In the genomic region with DNA sequence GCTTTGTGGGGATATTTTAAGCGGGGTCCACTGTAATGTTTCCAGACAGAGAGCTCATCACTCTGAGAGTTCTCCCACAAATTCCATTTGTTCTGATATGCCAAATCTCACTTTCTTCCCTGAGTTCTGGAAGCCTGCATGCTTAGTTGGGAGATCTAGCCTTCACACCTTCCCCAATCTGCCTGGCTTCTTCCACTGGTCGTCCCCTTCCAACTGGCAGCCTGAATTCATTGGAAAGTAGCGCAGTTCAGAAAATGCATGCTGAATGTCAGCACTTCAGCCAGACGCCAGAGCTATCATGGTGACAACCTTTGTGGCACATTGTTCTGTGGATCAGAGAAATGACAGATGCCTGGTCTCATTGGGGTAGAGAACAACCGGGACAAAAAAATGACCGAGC, we compare ENCODE assay signal across 28 mouse cellular contexts.
"Had no signal": no experiment of that assay in that cellular context is flagged by ENCODE, and none has a peak within 500 bp of the region (broad histone marks: within the 10 kb centered on the region; RNA-seq: fewer than 3 reads in every experiment).

No protein-coding gene starts in this region.

- H3K4me3 ChIP-seq: embryonic facial prominence, embryonic 10.5 days; embryonic facial prominence, embryonic 12.5 days; embryonic facial prominence, embryonic 13.5 days; embryonic facial prominence, embryonic 15.5 days; erythroblast, embryonic 14.5 days; forebrain, embryonic 10.5 days; forebrain, embryonic 12.5 days; forebrain, embryonic 13.5 days; forebrain, embryonic 15.5 days; gastrocnemius, adult 2 months; heart, adult 2 months; heart, embryonic 10.5 days had no signal

- DNase-seq: cerebellum, adult 2 months; cerebellum, adult 8-10 months; cerebellum, adult 9-10 months; cerebellum, adult 9-11 months; cerebellum, postnatal 10 days; cerebellum, postnatal 14 days; cerebellum, postnatal 25 days; cerebellum, postnatal 36 days; embryo, embryonic 11 days; gastrocnemius, adult 2 months; gastrocnemius, postnatal 10 days; gastrocnemius, postnatal 14 days; gastrocnemius, postnatal 36 days; heart, adult 11 months; heart, adult 18-20 months; heart, adult 2 months had no signal

- H3K9ac ChIP-seq: embryonic facial prominence, embryonic 12.5 days; embryonic facial prominence, embryonic 13.5 days; embryonic facial prominence, embryonic 15.5 days; forebrain, embryonic 12.5 days; forebrain, embryonic 13.5 days; forebrain, embryonic 15.5 days had no signal

- H3K4me1 ChIP-seq: embryonic facial prominence, embryonic 10.5 days; embryonic facial prominence, embryonic 12.5 days; embryonic facial prominence, embryonic 13.5 days; embryonic facial prominence, embryonic 15.5 days; forebrain, embryonic 10.5 days; forebrain, embryonic 12.5 days; forebrain, embryonic 13.5 days; forebrain, embryonic 15.5 days had no signal

- H3K9me3 ChIP-seq: embryonic facial prominence, embryonic 10.5 days; embryonic facial prominence, embryonic 12.5 days; embryonic facial prominence, embryonic 13.5 days; embryonic facial prominence, embryonic 15.5 days; forebrain, embryonic 10.5 days; forebrain, embryonic 12.5 days; forebrain, embryonic 13.5 days; forebrain, embryonic 15.5 days; heart, embryonic 10.5 days had no signal

- H3K4me2 ChIP-seq: embryonic facial prominence, embryonic 12.5 days; embryonic facial prominence, embryonic 13.5 days; embryonic facial prominence, embryonic 15.5 days; forebrain, embryonic 12.5 days; forebrain, embryonic 13.5 days; forebrain, embryonic 15.5 days; heart, embryonic 11.5 days had no signal

- H3K27me3 ChIP-seq: embryonic facial prominence, embryonic 12.5 days; embryonic facial prominence, embryonic 13.5 days; embryonic facial prominence, embryonic 15.5 days; forebrain, embryonic 12.5 days; forebrain, embryonic 13.5 days; forebrain, embryonic 15.5 days had no signal

- H3K36me3 ChIP-seq: embryonic facial prominence, embryonic 10.5 days; embryonic facial prominence, embryonic 12.5 days; embryonic facial prominence, embryonic 13.5 days; embryonic facial prominence, embryonic 15.5 days; forebrain, embryonic 10.5 days; forebrain, embryonic 12.5 days; forebrain, embryonic 15.5 days; heart, embryonic 10.5 days had no signal

- H3K27ac ChIP-seq: embryonic facial prominence, embryonic 10.5 days; embryonic facial prominence, embryonic 12.5 days; embryonic facial prominence, embryonic 13.5 days; embryonic facial prominence, embryonic 15.5 days; forebrain, embryonic 10.5 days; forebrain, embryonic 12.5 days; forebrain, embryonic 13.5 days; forebrain, embryonic 15.5 days; gastrocnemius, adult 2 months; heart, adult 2 months; heart, embryonic 10.5 days had no signal

- ATAC-seq: forebrain, embryonic 13.5 days; forebrain, embryonic 14.5 days; forebrain, embryonic 15.5 days had no signal
